Mouse (Mus musculus) hematopoietic stem cell, adult 5-6 weeks (primary cell): ENCODE measurements around the gene Map3k3. TPM values are rescaled to one million over a fixed set of nuclear protein-coding genes. Genes with fewer than 3 reads are reported as not detected.

Source experiments
- ATAC-seq, 2 experiments: fragments of 125-278 bp in 1 of 2; replicated peaks in 1 of 2; 2 replicates each; pipeline ENCODE4 v1.8.0; 2016 to 2017; ENCODE audit warnings: inconsistent platforms in 2 of 2, mild to moderate bottlenecking in 2 of 2, moderate number of reproducible peaks in 2 of 2, low read depth in 1 of 2, moderate TSS enrichment in 1 of 2; ENCODE audit not compliant: low FRiP score in 2 of 2, poor library complexity in 2 of 2, severe bottlenecking in 2 of 2, insufficient read depth in 1 of 2, low TSS enrichment in 1 of 2
- total RNA-seq: library from RNA; stranded (forward); fragments of 172-1452, 232-1000 nt; gene quantifications from 2 replicates; pipeline ENCODE4 v1.2.3, GENCODE M21; 2017

Map3k3 gene
- total RNA-seq, 1 experiment from 2014 or later: 37.0 TPM

DNA sequence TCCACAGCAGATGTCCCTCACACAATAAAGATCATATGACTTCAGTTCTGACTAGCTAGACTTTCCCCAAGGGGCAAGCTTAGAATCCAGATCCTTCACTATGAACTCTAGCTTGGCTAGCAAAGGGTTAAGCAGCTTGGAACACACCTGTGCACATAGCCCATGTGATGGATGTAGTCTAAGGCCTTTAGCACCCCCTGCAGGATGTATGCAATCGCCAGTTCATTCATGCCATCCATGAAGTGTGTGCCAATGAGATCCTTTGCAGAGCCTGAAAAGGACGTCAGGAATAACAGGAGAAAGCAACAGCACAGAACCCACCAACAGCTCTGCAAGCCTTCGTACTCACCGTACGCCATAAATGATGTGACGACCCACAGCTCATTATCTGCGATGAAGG lies 86.4 kb downstream of the Map3k3 start:
- ATAC-seq: peak; percentile 32 to 33; a peak in 1 of 4 replicates

GRCm38 (mm10) chr11:106173228-106173627 lies 88.8 kb downstream of the Map3k3 start:
- 0 out of 4 replicates have a peak, but pooled peaks of 1 of the 2 experiments have one; percentile 17 for ATAC-seq

DNA sequence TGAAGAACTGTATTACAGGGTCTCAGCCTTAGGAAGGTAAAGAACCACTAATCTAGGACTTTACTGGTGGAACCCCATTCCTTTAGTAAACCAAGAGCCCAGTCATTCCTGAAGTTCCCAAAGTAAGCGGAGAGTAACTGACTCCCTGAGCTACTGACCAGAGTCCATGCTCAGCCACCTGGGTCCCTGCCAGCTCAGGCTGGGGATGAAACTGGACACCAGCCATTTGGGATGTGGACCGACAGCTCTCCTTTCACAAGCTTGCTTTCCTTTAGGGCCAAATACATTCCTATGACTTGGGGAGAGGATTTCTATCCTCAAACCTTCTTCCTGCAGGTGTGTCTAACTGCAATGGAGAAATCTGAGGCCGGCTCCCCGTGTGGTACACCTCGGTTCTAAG lies 90.0 kb downstream of the Map3k3 start:
- ATAC-seq: no peak

DNA sequence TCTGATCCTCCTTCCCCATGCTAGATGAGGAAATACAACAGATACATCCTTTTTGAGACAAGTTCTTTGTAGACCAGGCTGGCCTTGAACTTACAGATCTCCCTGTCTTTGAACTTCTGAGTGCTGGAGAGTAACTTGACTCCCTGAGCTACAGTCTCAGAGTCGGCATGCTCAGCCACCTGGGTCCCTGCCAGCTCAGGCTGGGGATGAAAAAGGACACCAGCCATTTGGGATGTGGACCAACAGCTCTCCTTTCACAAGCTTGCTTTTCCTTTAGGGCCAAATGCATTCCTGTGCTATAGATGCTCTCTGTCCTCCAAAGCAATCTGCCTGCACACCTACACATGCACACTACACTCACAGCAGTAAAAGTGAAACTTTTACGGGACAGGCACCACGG lies 90.7 kb downstream of the Map3k3 start:
- ATAC-seq: no peak

- ATAC-seq: no peak
Measured at GRCm38 (mm10) chr11:106176372-106176771, 92.0 kb downstream of the Map3k3 start.

- ATAC-seq: no peak
Measured at GRCm38 (mm10) chr11:106178036-106178782, 93.8 kb downstream of the Map3k3 start.

DNA sequence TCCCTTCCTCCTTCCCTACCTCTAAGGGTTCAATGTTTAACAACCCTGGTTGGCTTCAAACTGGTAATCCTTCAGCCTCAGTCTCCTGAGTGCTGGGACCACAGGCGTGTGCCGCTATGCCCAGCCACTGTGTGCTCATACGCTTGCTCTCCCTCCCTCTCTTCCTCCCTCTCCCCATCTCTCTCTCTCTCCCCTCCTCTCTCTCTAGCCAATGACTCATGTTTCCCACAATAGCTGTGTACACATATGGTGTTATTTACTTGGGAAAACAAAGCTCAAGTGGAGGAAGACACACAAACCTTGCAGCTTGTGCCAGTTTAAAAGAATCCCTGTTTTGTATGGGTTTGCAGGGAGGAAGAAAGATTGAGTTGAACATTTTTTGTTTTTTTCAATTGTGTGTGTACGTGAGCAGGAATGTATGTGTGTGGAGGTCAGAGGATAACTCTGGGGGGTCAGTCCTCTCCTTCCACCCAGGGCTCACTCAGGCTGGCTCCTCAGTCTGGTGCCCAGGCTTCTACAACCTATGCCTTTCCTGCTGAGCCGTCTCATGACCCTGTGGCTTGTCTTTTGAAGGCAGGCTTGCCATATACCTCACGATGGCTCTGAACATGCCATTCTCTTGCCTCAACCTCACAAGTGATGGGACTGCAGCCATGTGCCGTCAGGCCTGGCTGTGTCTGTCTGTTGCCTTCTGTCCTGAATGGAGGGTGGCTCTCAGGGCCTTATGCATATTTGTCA lies 95.5 kb downstream of the Map3k3 start:
- ATAC-seq: no peak

- no peak for ATAC-seq
Measured at GRCm38 (mm10) chr11:106180449-106180801, 96.0 kb downstream of the Map3k3 start.

DNA sequence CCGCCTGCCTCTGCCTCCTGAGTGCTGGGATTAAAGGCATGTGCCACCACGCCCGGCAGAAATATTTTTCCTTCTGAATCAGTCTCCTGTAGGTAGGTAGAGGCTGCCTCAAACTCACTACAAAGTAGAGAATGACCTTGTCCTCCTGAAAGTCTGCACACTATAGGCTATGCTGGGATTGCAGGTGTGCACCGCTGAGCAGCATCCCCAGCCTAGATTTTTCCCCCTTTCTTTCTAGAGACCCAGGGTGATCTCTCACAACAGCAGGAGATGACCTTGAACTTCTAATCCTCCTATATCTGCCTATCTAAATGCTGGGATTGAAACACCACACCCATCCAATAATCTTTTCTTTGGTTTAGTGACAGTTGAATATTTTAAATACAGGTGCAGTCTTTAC lies 102.9 kb downstream of the Map3k3 start:
- ATAC-seq: no peak

DNA sequence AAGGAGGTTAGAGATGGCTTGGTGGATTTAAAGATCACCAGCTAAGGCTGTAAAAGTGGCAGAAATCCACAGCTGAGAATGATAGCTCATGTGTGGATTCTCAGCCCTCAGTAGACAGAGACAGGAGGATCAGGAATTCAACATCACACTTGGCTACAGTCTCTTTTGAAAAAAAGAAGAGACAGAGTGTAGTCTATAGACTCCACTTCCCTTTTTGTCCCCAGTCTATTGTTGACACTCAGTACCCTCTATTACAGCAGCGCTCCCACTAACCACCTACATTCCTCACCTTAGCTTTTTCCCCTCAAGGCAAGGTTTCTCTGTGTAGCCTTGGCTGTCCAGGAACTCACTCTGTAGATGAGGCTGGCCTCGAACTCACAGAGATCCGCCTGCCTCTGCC lies 107.3 kb downstream of the Map3k3 start:
- ATAC-seq: no peak

GRCm38 (mm10) chr11:106192241-106192640 lies 107.8 kb downstream of the Map3k3 start:
- no peak for ATAC-seq

DNA sequence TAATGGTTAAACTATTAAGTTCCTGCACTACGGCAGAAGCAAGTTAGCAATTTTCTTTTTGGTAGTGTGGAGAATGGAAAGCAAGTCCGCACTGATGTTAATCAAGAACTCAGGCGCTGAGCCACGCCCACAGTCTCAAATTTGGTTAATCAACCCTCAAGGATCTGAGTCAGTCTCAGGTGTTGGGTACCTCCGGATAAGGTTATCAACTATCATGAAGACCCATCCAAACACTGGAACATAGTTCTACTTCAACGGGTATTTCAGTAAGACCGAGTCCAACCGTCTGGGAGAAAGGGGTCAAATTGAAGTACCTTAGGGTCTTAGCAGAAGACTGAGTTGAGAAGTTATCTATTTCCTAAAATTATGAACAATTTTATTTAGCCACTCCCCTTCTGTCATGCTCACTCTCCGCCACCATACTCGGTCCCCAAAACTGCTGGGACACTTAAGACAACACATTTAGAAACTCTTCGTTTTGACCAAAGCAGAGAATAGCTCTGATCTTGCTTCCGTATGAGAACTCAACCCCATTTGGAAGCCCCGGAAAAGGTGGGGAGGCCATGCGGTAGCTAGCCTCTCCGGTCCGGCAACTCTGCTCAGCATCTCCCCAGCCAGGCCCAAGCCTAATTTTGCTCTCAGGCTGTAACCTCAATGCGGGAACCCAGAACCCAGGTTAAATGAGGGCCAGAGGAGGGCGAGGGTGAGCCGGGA lies 108.4 kb downstream of the Map3k3 start:
- ATAC-seq: peak; percentile 18 to 33; a peak in 2 of 4 replicates

DNA sequence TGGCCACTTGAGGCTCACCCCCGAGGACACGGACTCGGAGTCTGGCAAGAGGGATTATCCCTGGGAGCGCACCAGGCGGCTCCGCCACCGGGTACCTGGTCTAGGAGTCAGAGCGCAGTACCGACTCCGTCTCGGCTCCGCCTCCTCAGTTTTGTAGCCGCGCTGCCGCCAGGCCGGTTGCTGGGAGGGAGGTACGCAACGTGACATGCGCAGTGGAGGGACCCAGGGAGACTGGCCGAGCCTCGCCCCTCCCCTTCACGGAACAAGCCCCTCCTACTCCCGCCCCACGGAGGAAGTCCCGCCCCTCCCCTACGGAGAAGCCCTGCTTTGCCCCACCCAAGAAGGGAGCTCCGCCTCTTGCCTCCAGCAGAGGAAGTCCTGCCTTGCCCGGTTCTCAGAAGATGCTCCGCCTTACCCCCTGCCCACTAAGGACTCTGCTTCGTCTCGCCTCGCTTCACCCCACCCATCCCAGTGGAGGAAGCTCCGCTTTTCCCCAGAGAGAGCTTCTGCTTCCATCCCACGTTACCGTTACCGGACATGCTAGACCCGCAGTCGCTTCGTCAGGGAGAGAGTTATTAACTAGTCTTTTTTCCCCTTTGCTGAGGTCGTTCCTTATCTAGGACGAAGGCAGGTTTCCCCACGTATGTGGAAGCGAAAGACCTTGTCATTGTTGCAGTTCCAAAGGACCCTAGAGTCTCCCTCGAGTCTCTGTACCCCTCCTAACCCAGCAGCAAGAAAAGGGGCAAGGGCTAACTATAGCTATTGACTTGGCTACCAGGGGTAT lies 109.2 kb downstream of the Map3k3 start:
- peak; percentile 95 to 96 for ATAC-seq

DNA sequence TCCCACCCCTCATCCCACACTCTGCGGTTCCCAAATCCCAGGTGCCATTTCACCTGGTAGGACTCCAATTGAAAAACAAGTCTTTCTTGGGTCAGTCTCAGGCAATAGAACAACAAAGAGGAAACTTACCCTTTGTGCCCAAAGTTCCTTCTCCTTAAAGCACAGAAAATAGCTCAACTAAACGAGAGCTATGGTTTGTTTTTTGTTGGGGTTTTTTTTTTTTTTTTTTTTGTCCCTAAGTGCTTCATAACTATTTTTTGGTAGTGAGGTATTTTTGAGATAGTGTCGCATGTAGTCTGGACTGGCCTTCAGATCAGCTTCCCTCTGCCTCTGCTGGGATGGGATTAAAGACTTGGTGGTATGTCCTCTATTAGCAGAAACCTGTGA lies 109.7 kb downstream of the Map3k3 start:
- ATAC-seq: no peak

- no peak for ATAC-seq
Measured at GRCm38 (mm10) chr11:106194891-106195290, 110.5 kb downstream of the Map3k3 start.

DNA sequence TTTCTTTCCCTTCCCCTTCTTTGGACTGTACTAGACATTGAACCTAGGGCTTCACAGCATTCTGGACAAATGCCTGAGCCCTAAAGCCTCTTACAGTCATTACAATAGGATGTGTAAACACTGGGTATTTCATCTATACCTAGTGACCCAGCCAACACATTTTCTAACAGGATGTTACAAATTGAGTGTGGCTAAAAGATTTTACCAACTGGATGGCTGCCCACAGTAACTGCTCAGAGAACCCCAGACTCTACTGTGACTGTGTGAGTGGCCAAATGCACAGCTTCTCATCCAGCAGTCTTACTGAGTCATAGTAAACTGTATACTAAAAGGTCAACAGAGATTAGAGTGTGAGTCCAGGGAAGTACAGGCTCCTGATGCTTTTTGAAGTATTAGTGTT lies 110.9 kb downstream of the Map3k3 start:
- ATAC-seq: no peak

GRCm38 (mm10) chr11:106198277-106198676 lies 113.9 kb downstream of the Map3k3 start:
- no peak for ATAC-seq
